Mouse (Mus musculus): ENCODE data around the gene 1110008P14Rik. TPM values are rescaled to one million over a fixed set of nuclear protein-coding genes. Genes with fewer than 3 reads are reported as not detected.
"Not testable (repeated sequence)": the region's sequence is repeated elsewhere in the genome, so short reads cannot be mapped to it uniquely, and the experiment has no call there.

1110008P14Rik gene
- polyA plus RNA-seq, 2 experiments: 51.3 to 66.9 TPM

- Histone ChIP-seq H3K9ac (ENCODE audit: low read depth, low read length, severe bottlenecking) (peak overlapping the region; percentile 86), H3K4me3 (replicated peaks; ENCODE audit: low read length) (peak overlapping the region; percentile 80), H3K36me3 (ENCODE audit: control insufficient read depth, insufficient read depth, low read length) (peaks cover 31% of the 10 kb centered on the region), H3K4me2 (replicated peaks; ENCODE audit: low read depth, low read length, severe bottlenecking) (peak overlapping the region; percentile 71), H3K27me3 (ENCODE audit: control insufficient read depth, insufficient read depth, low read length) (no peaks in the 10 kb centered on the region), H3K4me1 (ENCODE audit: control insufficient read depth, insufficient read depth, low read length) (peaks cover 17% of the 10 kb centered on the region), H3K9me3 (ENCODE audit: control insufficient read depth, low read length) (no peaks in the 10 kb centered on the region), H3K27ac (replicated peaks; ENCODE audit: low read depth, low read length) (peak overlapping the region; percentile 88)
- peak; percentile 81 for ATAC-seq (ENCODE audit: low FRiP score, low read depth)
- DNase-seq (ENCODE audit: low spot score): peak; percentile 77
- under 1% methylated on average over 41 of the region's 53 CpGs for WGBS
- TF ChIP-seq POLR2A (IDR thresholded peaks at IDR 0.05; ENCODE audit: borderline replicate concordance, extremely low read depth, insufficient read depth, insufficient read length): peak; percentile 51; the same call in 1 of the 2 replicates
These were observed 18.9 kb downstream of the 1110008P14Rik start for GRCm38 (mm10) chr2:32362817-32363340.

- H3K27ac ChIP-seq (replicated peaks; ENCODE audit: low read depth, low read length); H3K9me3 ChIP-seq (ENCODE audit: control insufficient read depth, low read length); DNase-seq (ENCODE audit: low spot score); H3K27me3 ChIP-seq (ENCODE audit: control insufficient read depth, insufficient read depth, low read length); ATAC-seq (ENCODE audit: low FRiP score, low read depth): not testable (repeated sequence)
- WGBS: 47% methylated on average over 5 of the region's 5 CpGs
- Histone ChIP-seq H3K4me1 (ENCODE audit: control insufficient read depth, insufficient read depth, low read length) (peaks cover 17% of the 10 kb centered on the region), H3K4me2 (replicated peaks; ENCODE audit: low read depth, low read length, severe bottlenecking) (peak overlapping the region; percentile 71), H3K4me3 (replicated peaks; ENCODE audit: low read length) (peak overlapping the region; percentile 80), H3K36me3 (ENCODE audit: control insufficient read depth, insufficient read depth, low read length) (peaks cover 25% of the 10 kb centered on the region), H3K9ac (ENCODE audit: low read depth, low read length, severe bottlenecking) (peak overlapping the region; percentile 86)
These were observed 19.5 kb downstream of the 1110008P14Rik start for GRCm38 (mm10) chr2:32362274-32362673.

GRCm38 (mm10) chr2:32361437-32361836 lies 20.3 kb downstream of the 1110008P14Rik start:
- Histone ChIP-seq H3K36me3 (ENCODE audit: control insufficient read depth, insufficient read depth, low read length) (peaks cover 17% of the 10 kb centered on the region), H3K9me3 (ENCODE audit: control insufficient read depth, low read length) (no peaks in the 10 kb centered on the region), H3K4me1 (ENCODE audit: control insufficient read depth, insufficient read depth, low read length) (peaks cover 17% of the 10 kb centered on the region), H3K27me3 (ENCODE audit: control insufficient read depth, insufficient read depth, low read length) (no peaks in the 10 kb centered on the region), H3K27ac (replicated peaks; ENCODE audit: low read depth, low read length) (no peak overlapping the region), H3K4me3 (replicated peaks; ENCODE audit: low read length) (peak overlapping the region; percentile 30), H3K9ac (ENCODE audit: low read depth, low read length, severe bottlenecking) (peak overlapping the region; percentile 38), H3K4me2 (replicated peaks; ENCODE audit: low read depth, low read length, severe bottlenecking) (peak overlapping the region; percentile 58)
- no peak for TF ChIP-seq POLR2A (IDR thresholded peaks at IDR 0.05; ENCODE audit: borderline replicate concordance, extremely low read depth, insufficient read depth, insufficient read length)
- ATAC-seq (ENCODE audit: low FRiP score, low read depth): peak; percentile 48; the same call in 1 of the 2 replicates
- WGBS: 2% methylated on average over 24 of the region's 24 CpGs
- peak; percentile 54 for DNase-seq (ENCODE audit: low spot score)

GRCm38 (mm10) chr2:32360741-32361140 lies 21.0 kb downstream of the 1110008P14Rik start:
- WGBS: 6% methylated on average over 14 of the region's 14 CpGs
- no peak overlapping the region for H3K9ac ChIP-seq (ENCODE audit: low read depth, low read length, severe bottlenecking)
- no peaks in the 10 kb centered on the region for H3K9me3 ChIP-seq (ENCODE audit: control insufficient read depth, low read length)
- no peaks in the 10 kb centered on the region for H3K27me3 ChIP-seq (ENCODE audit: control insufficient read depth, insufficient read depth, low read length)
- peak overlapping the region; percentile 30 for H3K4me3 ChIP-seq (replicated peaks; ENCODE audit: low read length)
- peaks cover 11% of the 10 kb centered on the region for H3K36me3 ChIP-seq (ENCODE audit: control insufficient read depth, insufficient read depth, low read length)
- peaks cover 17% of the 10 kb centered on the region for H3K4me1 ChIP-seq (ENCODE audit: control insufficient read depth, insufficient read depth, low read length)
- peak overlapping the region; percentile 58 for H3K4me2 ChIP-seq (replicated peaks; ENCODE audit: low read depth, low read length, severe bottlenecking)
- H3K27ac ChIP-seq (replicated peaks; ENCODE audit: low read depth, low read length): no peak overlapping the region
- no peak for ATAC-seq (ENCODE audit: low FRiP score, low read depth)
- peak; percentile 50 for DNase-seq (ENCODE audit: low spot score)
- TF ChIP-seq POLR2A (IDR thresholded peaks at IDR 0.05; ENCODE audit: borderline replicate concordance, extremely low read depth, insufficient read depth, insufficient read length): no peak

GRCm38 (mm10) chr2:32358381-32358780 lies 23.4 kb downstream of the 1110008P14Rik start:
- Histone ChIP-seq H3K9me3 (ENCODE audit: control insufficient read depth, low read length) (no peaks in the 10 kb centered on the region), H3K27me3 (ENCODE audit: control insufficient read depth, insufficient read depth, low read length) (no peaks in the 10 kb centered on the region), H3K9ac (ENCODE audit: low read depth, low read length, severe bottlenecking) (no peak overlapping the region), H3K27ac (replicated peaks; ENCODE audit: low read depth, low read length) (no peak overlapping the region), H3K4me3 (replicated peaks; ENCODE audit: low read length) (no peak overlapping the region), H3K4me2 (replicated peaks; ENCODE audit: low read depth, low read length, severe bottlenecking) (no peak overlapping the region), H3K36me3 (ENCODE audit: control insufficient read depth, insufficient read depth, low read length) (no peaks in the 10 kb centered on the region), H3K4me1 (ENCODE audit: control insufficient read depth, insufficient read depth, low read length) (peaks cover 12% of the 10 kb centered on the region)
- DNase-seq (ENCODE audit: low spot score): no peak
- no peak for TF ChIP-seq POLR2A (IDR thresholded peaks at IDR 0.05; ENCODE audit: borderline replicate concordance, extremely low read depth, insufficient read depth, insufficient read length)
- 62% methylated on average over 10 of the region's 10 CpGs for WGBS
- no peak for ATAC-seq (ENCODE audit: low FRiP score, low read depth)

Data from limb, embryonic 14.5 days (tissue).